Mouse (Mus musculus) heart, embryonic 14.5 days (tissue): ENCODE measurements around the gene Gtf2ird2. TPM values are rescaled to one million over a fixed set of nuclear protein-coding genes. Genes with fewer than 3 reads are reported as not detected.

Experiments used
- ATAC-seq: fragments of 200-750 bp; cut with Nextera tagmentation; 2 replicates; pipeline ENCODE4 v1.8.0; 2017; ENCODE audit warnings: low read depth, moderate TSS enrichment; ENCODE audit not compliant: insufficient number of reproducible peaks, insufficient read depth, low FRiP score
- H3K27ac ChIP-seq, 2 experiments: fragments of 200-500 bp in 1 of 2; fragments of 300-500 bp in 1 of 2; sonication (generic) in 1 of 2; replicated peaks in 1 of 2; 2 replicates each; pipeline ENCODE4 v1.5.1; 2012 to 2014; ENCODE audit warnings: low read depth in 2 of 2, low read length in 2 of 2, control low read depth in 1 of 2, mild to moderate bottlenecking in 1 of 2, mixed read lengths in 1 of 2; ENCODE audit not compliant: control insufficient read depth in 1 of 2, insufficient read depth in 1 of 2
- H3K27me3 ChIP-seq: fragments of 300-500 bp; sonication (generic); 2 replicates; pipeline ENCODE4 v1.6.1; 2014; ENCODE audit warnings: mild to moderate bottlenecking, low read length, control low read depth; ENCODE audit not compliant: control insufficient read depth, insufficient read depth
- H3K36me3 ChIP-seq: fragments of 300-500 bp; sonication (generic); 2 replicates; pipeline ENCODE4 v1.6.1; 2014; ENCODE audit warnings: mild to moderate bottlenecking, control low read depth, low read length, mixed read lengths; ENCODE audit not compliant: control insufficient read depth, insufficient read depth
- H3K4me1 ChIP-seq, 2 experiments: fragments of 200-500 bp in 1 of 2; fragments of 300-500 bp in 1 of 2; sonication (generic) in 1 of 2; 2 replicates each; pipeline ENCODE4 v1.6.1; 2012 to 2014; ENCODE audit warnings: low read length in 2 of 2, control low read depth in 1 of 2, mixed read lengths in 1 of 2; ENCODE audit not compliant: control insufficient read depth in 2 of 2, insufficient read depth in 2 of 2
- H3K4me2 ChIP-seq: fragments of 300-500 bp; sonication (generic); 2 replicates; pipeline ENCODE4 v1.6.1; 2014; ENCODE audit warnings: mild to moderate bottlenecking, low read length
- H3K4me3 ChIP-seq, 2 experiments: fragments of 200-500 bp in 1 of 2; fragments of 300-500 bp in 1 of 2; sonication (generic) in 1 of 2; 2 replicates each; pipeline ENCODE4 v1.5.1; 2012 to 2014; ENCODE audit warnings: low read length in 2 of 2, mild to moderate bottlenecking in 2 of 2, control low read depth in 1 of 2, low read depth in 1 of 2, moderate library complexity in 1 of 2; ENCODE audit not compliant: control insufficient read depth in 1 of 2, insufficient read depth in 1 of 2
- H3K9ac ChIP-seq: fragments of 300-500 bp; sonication (generic); 2 replicates; pipeline ENCODE4 v1.6.1; 2014; ENCODE audit warnings: mild to moderate bottlenecking, low read length
- H3K9me3 ChIP-seq: fragments of 300-500 bp; sonication (generic); 2 replicates; pipeline ENCODE4 v1.6.1; 2016; ENCODE audit warnings: low read length, control low read depth; ENCODE audit not compliant: control insufficient read depth
- WGBS: fragments of 180-500 bp; shearing (Covaris S2); extraction: QIAGEN DNeasy Blood & Tissue Kit; methylation state at CpG from one replicate; pipeline ENCODE4 v1.1.7; 2014; 5-methylcytosine and 5-hydroxymethylcytosine counted together
- polyA plus RNA-seq: library from polyadenylated mRNA; unstranded; fragments of >200 nt; fragmentation: Nextera tagmentation; extraction: Ambion mirVana; gene quantifications from 2 replicates; pipeline ENCODE4 v1.2.1, GENCODE M21; 2014

Gene Gtf2ird2
- polyA plus RNA-seq, 1 experiment from 2014 or later, result 6.5 TPM

DNA sequence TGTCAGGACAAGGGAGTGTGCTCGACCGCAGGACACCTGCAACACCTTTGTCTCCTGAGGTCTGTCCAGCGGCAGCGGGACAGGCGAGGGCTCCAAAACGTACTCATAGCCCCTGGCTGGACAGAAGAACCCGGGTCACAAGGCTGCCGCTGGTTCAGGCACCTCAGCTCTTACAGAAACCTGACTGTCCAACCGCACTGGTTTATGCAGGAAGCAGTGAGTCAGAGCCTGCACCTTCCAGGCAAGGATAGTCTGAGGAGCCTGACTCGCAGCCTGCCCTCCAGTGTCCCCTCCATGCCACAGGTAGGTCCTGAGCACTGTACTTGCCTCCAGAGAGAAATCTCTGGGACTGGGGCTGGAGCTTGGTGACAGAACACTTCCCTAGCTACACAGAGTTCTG, 14.6 kb upstream of the Gtf2ird2 start:
- Histone ChIP-seq H3K4me3 (no peak overlapping the region), H3K9ac (no peak overlapping the region), H3K4me1 (peaks cover 0 to 10% of the 10 kb centered on the region in 2 experiments; a peak in 3 of 4 replicates), H3K9me3 (no peaks in the 10 kb centered on the region), H3K27ac (no peak overlapping the region), H3K4me2 (no peak overlapping the region), H3K27me3 (no peaks in the 10 kb centered on the region), H3K36me3 (peaks cover 61% of the 10 kb centered on the region)
- WGBS, result 89% methylated on average over 8 of the region's 10 CpGs
- no peak for ATAC-seq

DNA sequence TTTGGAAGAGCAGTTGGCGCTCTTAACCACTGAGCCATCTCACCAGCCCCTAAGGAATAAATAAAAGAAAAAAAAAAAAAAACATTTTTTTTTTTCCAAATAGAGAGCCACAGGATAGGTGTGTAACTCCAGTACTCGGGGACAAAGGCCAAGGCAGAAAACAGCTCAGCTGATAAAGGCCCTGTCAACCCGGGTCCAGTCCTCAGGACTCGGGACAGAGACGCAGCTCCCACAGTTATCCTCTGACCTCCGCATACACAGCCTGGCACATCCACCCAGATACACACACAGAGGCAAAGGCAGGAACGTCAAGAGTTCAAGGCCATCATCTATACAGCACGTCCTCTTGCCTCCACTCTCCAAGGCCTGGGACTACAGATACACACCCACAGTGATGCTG, 13.7 kb upstream of the Gtf2ird2 start:
- no peak for ATAC-seq
- Histone ChIP-seq H3K9ac (no peak overlapping the region), H3K27me3 (no peaks in the 10 kb centered on the region), H3K27ac (no peak overlapping the region), H3K4me2 (no peak overlapping the region), H3K4me3 (no peak overlapping the region), H3K36me3 (peaks cover 57% of the 10 kb centered on the region), H3K4me1 (peaks cover 0 to 1% of the 10 kb centered on the region in 2 experiments; a peak in 3 of 4 replicates), H3K9me3 (no peaks in the 10 kb centered on the region)
- WGBS, result 93% methylated on average over 8 of the region's 8 CpGs

DNA sequence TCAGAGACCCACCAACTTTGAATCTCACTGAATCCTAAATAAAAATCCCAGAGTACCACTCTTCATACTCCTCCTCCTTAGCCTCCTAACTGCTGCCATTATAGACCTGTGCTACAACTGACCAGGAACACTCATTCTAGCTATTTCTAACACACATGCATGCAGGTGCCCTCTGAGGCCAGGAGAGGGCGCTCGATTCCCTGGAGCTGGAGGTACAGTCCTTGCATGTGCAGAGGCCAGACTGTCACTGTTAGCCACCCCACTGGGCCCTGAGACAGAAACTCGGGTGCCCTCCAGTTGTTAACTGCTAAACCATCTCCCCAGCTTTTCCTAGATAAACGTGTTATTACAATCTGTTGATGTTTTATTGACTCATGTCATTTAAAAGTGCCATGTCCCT, 10.6 kb upstream of the Gtf2ird2 start:
- peaks cover 6 to 8% of the 10 kb centered on the region in 2 experiments for H3K4me1 ChIP-seq
- no peak overlapping the region for H3K4me2 ChIP-seq
- H3K4me3 ChIP-seq, result no peak overlapping the region
- H3K9me3 ChIP-seq, result no peaks in the 10 kb centered on the region
- no peak overlapping the region for H3K9ac ChIP-seq
- peaks cover 34% of the 10 kb centered on the region for H3K36me3 ChIP-seq
- 51% methylated on average over 4 of the region's 4 CpGs for WGBS
- ATAC-seq, result no peak
- no peaks in the 10 kb centered on the region for H3K27me3 ChIP-seq
- H3K27ac ChIP-seq, result no peak overlapping the region

DNA sequence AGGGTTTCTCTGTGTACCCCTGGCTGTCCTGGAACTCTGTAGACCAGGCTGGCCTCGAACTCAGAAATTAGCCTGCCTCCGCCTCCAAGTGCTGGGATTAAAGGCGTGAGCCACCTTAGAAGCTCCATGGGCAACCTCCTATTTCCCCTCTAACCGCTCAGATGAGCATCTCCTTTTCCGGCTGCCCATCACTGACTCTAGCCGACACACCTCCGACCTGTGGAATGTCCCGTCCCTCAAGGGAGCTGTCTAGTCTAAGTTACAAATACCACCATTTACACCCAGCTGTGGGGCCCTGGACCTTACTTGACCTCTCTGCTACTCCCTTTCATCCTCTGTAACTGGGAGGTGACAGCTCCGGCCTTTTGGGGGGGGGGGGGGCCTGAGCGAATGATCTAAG, 8.1 kb upstream of the Gtf2ird2 start:
- Histone ChIP-seq H3K4me2 (peak overlapping the region; percentile 86), H3K9me3 (no peaks in the 10 kb centered on the region), H3K9ac (peak overlapping the region; percentile 81), H3K4me1 (peaks cover 6 to 8% of the 10 kb centered on the region in 2 experiments), H3K27ac (peak overlapping the region; percentile 78 to 82), H3K36me3 (peaks cover 19% of the 10 kb centered on the region), H3K4me3 (peak overlapping the region; percentile 91 to 95), H3K27me3 (no peaks in the 10 kb centered on the region)
- ATAC-seq, result no peak
- 14% methylated on average over 10 of the region's 10 CpGs for WGBS

DNA sequence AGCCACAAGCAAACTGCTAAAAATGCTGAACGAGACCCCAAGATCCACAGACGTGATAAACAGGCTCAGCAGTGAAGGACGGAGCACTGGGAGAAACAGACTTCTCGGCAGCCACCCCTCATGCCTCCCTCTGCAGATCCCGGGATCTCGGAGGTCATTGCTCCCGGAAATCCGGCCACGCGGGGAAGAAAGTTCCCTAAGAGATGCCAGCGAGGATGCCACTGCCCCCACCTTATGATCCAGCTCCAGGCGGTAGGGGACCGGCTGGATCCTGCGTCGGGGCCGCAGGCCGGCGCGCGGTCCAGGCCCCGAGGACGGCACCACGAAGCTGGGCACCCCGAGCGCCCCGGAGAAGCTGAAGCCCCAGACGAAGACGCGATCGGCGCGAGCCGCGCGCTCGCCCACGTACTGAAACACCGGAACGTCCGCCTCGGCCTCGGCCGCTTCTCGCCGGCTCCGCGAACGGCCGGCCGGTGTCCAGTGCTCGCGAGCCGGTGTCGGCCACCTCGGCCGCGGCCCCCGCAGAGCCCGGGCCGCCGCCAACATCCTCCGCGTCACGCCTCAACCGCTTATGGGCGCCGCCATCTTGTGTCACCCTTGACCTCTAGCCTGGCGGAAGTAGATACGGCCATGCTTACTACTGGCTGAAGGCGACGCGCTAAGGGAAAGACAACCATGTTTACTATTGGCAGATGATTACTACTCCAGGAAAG, 7.5 kb upstream of the Gtf2ird2 start, which contains the start of gene Rcc1l:
Rcc1l (minus strand) TSS at position 606 of the 713 bp plus-strand sequence.
- H3K9me3 ChIP-seq, result no peaks in the 10 kb centered on the region
- peak; percentile 86 for ATAC-seq
- WGBS, result under 1% methylated on average over 72 of the region's 72 CpGs

DNA sequence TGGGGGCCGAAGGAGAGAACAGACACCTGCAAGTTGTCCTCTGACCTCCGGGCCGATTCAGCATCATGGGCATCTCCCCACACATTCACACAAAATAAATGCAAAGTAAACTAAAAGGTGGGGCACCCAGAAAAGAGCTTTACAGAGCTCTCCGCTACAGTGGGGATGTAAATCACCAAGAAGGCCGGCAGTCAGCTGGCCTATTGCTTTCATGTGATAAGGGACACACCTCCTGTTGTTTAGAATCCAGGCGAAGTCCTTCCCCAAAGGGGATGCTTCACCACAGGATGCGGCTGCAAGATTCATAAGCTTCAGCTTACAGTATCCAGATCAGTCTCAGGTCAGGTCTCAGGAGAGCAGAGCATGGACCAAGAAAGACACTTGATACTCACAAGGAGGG, 5.3 kb upstream of the Gtf2ird2 start:
- peaks cover 14 to 16% of the 10 kb centered on the region in 2 experiments for H3K4me1 ChIP-seq
- H3K27me3 ChIP-seq, result no peaks in the 10 kb centered on the region
- H3K36me3 ChIP-seq, result peaks cover 3% of the 10 kb centered on the region; the same call in 1 of the 2 replicates
- no peak for ATAC-seq
- 66% methylated on average over 7 of the region's 7 CpGs for WGBS
- H3K27ac ChIP-seq, result no peak overlapping the region
- H3K9me3 ChIP-seq, result no peaks in the 10 kb centered on the region
- H3K4me3 ChIP-seq, result no peak overlapping the region
- H3K9ac ChIP-seq, result no peak overlapping the region
- no peak overlapping the region for H3K4me2 ChIP-seq

More for the DNA sequence above, 7.5 kb upstream of the Gtf2ird2 start, which contains the start of gene Rcc1l:
- Histone ChIP-seq H3K4me1 (peaks cover 6 to 8% of the 10 kb centered on the region in 2 experiments), H3K4me2 (peak within 1 kb of the TSS; percentile 86), H3K27ac (peak within 1 kb of the TSS; percentile 78 to 82), H3K4me3 (peak within 1 kb of the TSS; percentile 91 to 95), H3K9ac (peak within 1 kb of the TSS; percentile 81), H3K36me3 (peaks cover 13% of the 10 kb centered on the region), H3K27me3 (no peaks in the 10 kb centered on the region)

DNA sequence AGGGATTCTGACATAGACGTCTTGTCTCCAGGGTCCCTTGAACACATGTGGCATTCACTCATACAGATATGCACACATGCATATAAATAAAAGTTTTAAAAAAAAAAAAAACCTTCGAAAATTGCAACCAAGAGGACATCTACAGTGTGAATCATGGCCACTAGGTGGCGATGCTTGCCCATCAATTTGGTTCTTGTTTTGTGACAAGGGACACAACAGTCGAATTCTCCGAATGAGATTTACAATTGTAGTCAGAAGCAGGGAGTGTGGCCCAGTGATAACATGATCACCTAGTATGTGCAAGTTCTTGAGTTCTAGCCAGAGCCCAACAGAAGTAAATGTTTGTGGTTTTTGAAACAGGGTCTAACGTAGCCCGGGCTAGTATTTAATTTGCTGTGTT, 3.9 kb upstream of the Gtf2ird2 start:
- H3K4me1 ChIP-seq, result peaks cover 16 to 17% of the 10 kb centered on the region in 2 experiments
- H3K9me3 ChIP-seq, result no peaks in the 10 kb centered on the region
- H3K36me3 ChIP-seq, result no peaks in the 10 kb centered on the region
- H3K27me3 ChIP-seq, result no peaks in the 10 kb centered on the region
- ATAC-seq, result no peak
- no peak overlapping the region for H3K4me2 ChIP-seq
- WGBS, result 25% methylated on average over 7 of the region's 7 CpGs
- no peak overlapping the region for H3K4me3 ChIP-seq
- no peak overlapping the region for H3K27ac ChIP-seq
- no peak overlapping the region for H3K9ac ChIP-seq
